Mouse (Mus musculus) right cerebral cortex, postnatal 10 days (tissue): ENCODE measurements around the gene Fgd4.
"Not testable (repeated sequence)": the region's sequence is repeated elsewhere in the genome, so short reads cannot be mapped to it uniquely, and the experiment has no call there.

Experiments
- DNase-seq, 2 experiments: peaks; one replicate each; pipeline ENCODE4 v3.0.0; 2021; ENCODE audit warnings: low spot score in 2 of 2

Fgd4 gene

DNA sequence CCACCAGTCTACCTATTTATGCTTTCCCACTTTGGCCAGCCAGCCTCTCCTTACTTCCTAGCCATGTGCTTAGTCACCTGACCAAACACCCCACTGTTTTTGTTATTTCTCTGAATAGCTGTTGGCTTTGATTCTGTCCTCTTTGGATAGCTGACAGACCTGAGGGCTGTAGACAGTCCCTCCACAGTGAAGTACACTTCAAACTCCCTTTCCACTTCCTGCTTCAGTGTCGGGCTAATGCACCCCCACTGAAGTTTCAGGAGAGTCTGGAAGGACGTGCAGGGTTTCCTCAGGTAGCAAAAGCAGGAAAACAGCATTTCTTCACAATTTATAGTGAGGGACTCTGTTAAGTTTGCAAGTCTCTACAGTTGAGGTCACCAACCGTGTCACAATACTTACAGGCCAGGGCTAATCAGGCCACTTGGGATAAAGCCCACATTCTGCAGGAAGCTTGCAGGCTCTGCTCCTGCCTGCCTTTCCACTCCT, 57.4 kb downstream of the Fgd4 start:
- no peak for DNase-seq

DNA sequence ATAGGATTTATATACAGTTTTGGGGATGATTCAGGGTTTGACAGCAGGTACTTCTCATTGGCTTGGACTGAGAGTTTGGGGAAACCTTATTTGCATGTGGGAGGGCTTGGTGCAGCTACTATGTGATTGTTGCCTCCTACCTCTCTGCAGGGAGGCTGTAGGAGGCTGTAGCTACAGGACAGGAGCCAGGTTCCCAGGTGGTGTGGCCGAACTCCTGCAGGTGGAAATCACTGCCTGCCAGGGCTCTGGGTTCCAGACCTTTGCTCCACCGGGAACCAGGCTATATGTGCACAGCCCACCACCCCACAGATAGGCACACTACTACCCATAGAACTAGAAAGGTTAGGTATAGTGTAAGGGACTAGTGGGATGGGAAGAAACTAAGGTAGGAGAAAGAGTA, 61.0 kb downstream of the Fgd4 start:
- not testable (repeated sequence) for DNase-seq

- DNase-seq: no peak
Observed at GRCm38 (mm10) chr16:16535232-16535631, 65.1 kb downstream of the Fgd4 start.

- no peak for DNase-seq
Observed at GRCm38 (mm10) chr16:16528014-16528413, 72.3 kb downstream of the Fgd4 start.

GRCm38 (mm10) chr16:16527267-16527666, 73.1 kb downstream of the Fgd4 start:
- peak; percentile 42 to 54 for DNase-seq

- no peak for DNase-seq
Observed at GRCm38 (mm10) chr16:16526741-16527105, 73.6 kb downstream of the Fgd4 start.

DNA sequence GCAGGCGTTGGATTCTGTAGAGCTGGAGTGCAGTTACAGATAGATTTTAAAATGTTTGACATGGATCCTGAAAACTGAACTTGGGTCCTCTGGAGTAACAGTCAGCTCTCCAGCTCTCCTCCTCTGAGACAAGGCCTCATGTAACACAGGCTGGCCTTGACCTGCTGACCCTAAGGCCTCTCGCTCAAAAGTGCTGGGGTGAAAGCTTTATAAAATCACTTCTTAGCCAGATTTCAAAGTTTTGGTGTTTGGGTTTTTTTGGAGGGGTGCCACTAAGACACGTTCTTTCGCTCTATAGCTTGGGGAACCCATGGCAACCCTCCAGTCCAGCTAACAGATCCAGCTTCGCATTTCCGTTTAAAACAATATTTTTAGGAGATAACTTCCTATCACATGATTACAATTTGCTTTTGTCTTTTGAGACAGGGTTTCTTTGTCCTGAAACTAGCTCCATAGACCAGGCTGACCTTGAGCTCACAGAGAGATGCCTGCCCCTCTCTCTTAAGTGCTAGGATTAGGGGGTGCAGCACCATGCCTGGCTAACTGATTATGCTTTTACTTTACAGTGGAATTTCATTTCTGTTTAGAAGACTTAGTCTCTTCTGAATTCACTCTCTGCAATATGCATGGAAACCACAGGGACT, 74.1 kb downstream of the Fgd4 start:
- no peak for DNase-seq

DNA sequence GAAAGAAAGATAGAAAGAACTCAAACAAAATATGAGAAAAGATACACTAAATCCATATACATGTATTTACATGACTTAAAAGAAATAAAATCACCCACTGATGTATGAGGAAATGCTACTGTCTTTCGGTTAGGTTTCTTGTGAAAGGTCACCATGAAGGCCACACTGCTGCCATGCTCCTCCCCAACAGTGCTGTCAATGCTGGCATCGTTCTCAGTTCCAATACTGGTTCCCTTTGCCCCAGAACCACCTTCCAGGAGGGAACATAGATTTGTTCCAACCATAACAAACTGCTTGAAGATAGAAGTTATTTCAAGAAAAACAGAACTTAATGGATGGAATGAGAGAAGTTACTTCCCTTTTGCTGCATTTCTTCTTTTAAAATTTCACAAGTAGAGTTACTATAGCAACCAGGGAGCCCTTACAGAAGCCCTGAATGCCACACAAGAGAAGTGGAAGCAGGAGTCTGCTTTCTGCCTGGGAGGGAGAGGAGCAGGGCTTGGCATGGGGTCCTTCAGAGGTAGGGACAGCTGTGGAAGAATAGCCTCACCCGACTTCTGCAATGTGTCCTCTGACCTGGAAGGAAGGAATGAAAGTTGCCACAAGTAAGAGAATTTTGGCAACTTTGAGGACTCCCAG, 75.0 kb downstream of the Fgd4 start:
- DNase-seq: no peak

GRCm38 (mm10) chr16:16523632-16524031, 76.7 kb downstream of the Fgd4 start:
- DNase-seq: no peak

GRCm38 (mm10) chr16:16522869-16523268, 77.5 kb downstream of the Fgd4 start:
- DNase-seq: not testable (repeated sequence)

GRCm38 (mm10) chr16:16501491-16501890, 98.9 kb downstream of the Fgd4 start:
- DNase-seq: no peak

DNA sequence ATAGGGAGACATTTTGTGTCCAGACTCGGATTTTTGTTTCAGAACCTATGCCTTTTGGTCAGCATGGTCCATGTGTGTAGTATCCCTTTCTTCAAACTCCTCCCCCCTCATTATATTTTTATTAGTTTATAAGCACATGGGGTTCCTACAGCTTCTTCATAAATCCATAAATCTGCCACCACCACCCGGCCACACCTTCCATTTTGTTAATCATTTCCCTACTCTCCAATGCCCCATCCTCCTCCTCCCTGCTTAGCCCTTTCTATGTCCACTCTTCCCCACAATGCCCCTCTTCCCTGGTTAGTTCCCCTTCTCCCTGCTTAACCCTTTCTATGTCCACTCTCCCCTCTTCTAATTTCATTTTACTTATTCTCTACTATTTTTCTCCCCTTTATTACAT, 99.4 kb downstream of the Fgd4 start:
- no peak for DNase-seq

- peak; percentile 57 to 66 for DNase-seq
Observed at GRCm38 (mm10) chr16:16498798-16499197, 101.6 kb downstream of the Fgd4 start.

GRCm38 (mm10) chr16:16485523-16486043, 114.8 kb downstream of the Fgd4 start:
- no peak for DNase-seq

DNA sequence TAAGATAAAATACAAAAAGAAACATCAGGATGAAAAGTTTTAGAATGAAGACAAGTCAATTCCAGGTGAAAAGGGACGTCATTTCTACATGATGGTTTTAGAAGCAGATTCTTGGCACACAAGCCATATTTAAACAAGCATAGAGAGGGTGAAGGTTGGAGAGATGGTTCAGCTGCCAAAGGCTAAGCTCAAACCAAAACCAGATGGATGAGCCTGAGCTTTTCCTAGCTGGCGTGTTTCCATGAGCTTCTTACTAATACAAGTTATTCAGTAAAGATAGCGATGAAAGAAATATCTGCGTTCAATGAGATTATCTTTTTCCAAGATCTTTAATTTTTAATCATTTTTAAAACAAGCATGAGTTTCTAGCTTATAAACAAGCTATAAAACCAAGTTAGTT, 115.7 kb downstream of the Fgd4 start:
- DNase-seq: no peak

- DNase-seq: not testable (repeated sequence)
Observed at GRCm38 (mm10) chr16:16473451-16473850, 126.9 kb downstream of the Fgd4 start.

- no peak for DNase-seq
Observed at GRCm38 (mm10) chr16:16450021-16450420, 150.3 kb downstream of the Fgd4 start.

GRCm38 (mm10) chr16:16438436-16438835, 161.9 kb downstream of the Fgd4 start:
- no peak for DNase-seq

- DNase-seq: no peak
Observed at GRCm38 (mm10) chr16:16422456-16422855, 177.9 kb downstream of the Fgd4 start.

DNA sequence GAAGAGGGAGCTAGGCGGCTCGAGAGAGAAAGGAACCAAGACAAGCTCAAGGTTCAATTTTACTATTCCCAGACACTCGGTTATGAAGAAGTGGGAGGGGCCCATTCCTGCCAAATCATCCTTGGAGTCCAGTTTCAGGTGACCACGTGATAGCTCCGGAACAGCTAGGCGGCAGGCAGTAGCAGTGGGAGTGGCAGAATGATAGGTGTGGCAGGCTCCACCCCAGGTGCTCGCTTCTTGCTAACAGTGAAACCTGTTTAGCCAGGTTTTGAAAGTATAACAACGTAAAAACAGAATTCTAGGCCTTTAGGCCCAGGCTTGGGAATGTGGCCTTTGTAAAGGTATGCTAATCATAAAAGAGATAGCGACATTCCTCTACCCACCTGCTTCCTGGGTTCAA, 233.1 kb downstream of the Fgd4 start:
- not testable (repeated sequence) for DNase-seq
